Mouse (Mus musculus) Muller cell, postnatal 12 days (primary cell): ENCODE measurements at regions not wholly inside any gene's neighbourhood (a gene's known extent, or its start where the extent isn't known, plus 50 kb on each side); places are given as distances from the start of the nearest gene placed in this dataset.

ENCODE experiments used
- DNase-seq: peaks from one replicate; pipeline ENCODE4 v3.0.0-alpha.2; 2015; ENCODE audit errors: inconsistent ontology term

GRCm38 (mm10) chr2:170258367-170258766 lies 110.5 kb upstream of the Zfp217 start:
- DNase-seq: no peak

- no peak for DNase-seq
These were observed 109.8 kb upstream of the Zfp217 start for GRCm38 (mm10) chr2:170257671-170258235.

GRCm38 (mm10) chr2:170255997-170256396 lies 108.1 kb upstream of the Zfp217 start:
- no peak for DNase-seq

- DNase-seq: no peak
These were observed 107.6 kb upstream of the Zfp217 start for GRCm38 (mm10) chr2:170255533-170255932.

- DNase-seq: no peak
These were observed 106.0 kb upstream of the Zfp217 start for GRCm38 (mm10) chr2:170253681-170254440.

- DNase-seq: no peak
These were observed 104.5 kb upstream of the Zfp217 start for GRCm38 (mm10) chr2:170252255-170253034.

GRCm38 (mm10) chr2:170250680-170251079 lies 102.8 kb upstream of the Zfp217 start:
- DNase-seq: no peak

- DNase-seq: peak; percentile 77
These were observed 100.0 kb upstream of the Zfp217 start for GRCm38 (mm10) chr2:170247702-170248445.

- peak; percentile 95 for DNase-seq
These were observed 97.9 kb upstream of the Zfp217 start for GRCm38 (mm10) chr2:170245637-170246341.

- DNase-seq: no peak
These were observed 96.2 kb upstream of the Zfp217 start for GRCm38 (mm10) chr2:170244108-170244507.

GRCm38 (mm10) chr2:170237959-170238358 lies 90.1 kb upstream of the Zfp217 start:
- DNase-seq: no peak

- DNase-seq: no peak
These were observed 85.5 kb upstream of the Zfp217 start for GRCm38 (mm10) chr2:170233426-170233825.

GRCm38 (mm10) chr2:170229461-170230080 lies 81.7 kb upstream of the Zfp217 start:
- no peak for DNase-seq

- DNase-seq: no peak
These were observed 80.6 kb upstream of the Zfp217 start for GRCm38 (mm10) chr2:170228318-170228994.

GRCm38 (mm10) chr2:170223872-170224271 lies 76.0 kb upstream of the Zfp217 start:
- DNase-seq: no peak

- no peak for DNase-seq
These were observed 74.9 kb upstream of the Zfp217 start for GRCm38 (mm10) chr2:170222819-170223218.

GRCm38 (mm10) chr2:170221994-170222535 lies 74.2 kb upstream of the Zfp217 start:
- DNase-seq: no peak

- peak; percentile 80 for DNase-seq
These were observed 73.0 kb upstream of the Zfp217 start for GRCm38 (mm10) chr2:170220871-170221369.

GRCm38 (mm10) chr2:170220443-170220842 lies 72.5 kb upstream of the Zfp217 start:
- DNase-seq: peak; percentile 30
